Comparison of ENCODE assay signal across 7 mouse cellular contexts in genomic region chr10:81455181-81455895, GRCm38 (mm10). TPM values are rescaled to one million over a fixed set of nuclear protein-coding genes. Genes with fewer than 3 reads are reported as not detected.
DNase-seq lines count a peak whose midpoint lies in the region; ATAC-seq lines count a peak whose summit lies in the region.

Gene Nfic (minus strand): TSS chr10:81455635.

- no peak for ATAC-seq in neural tube, embryonic 11.5 days (ENCODE audit: insufficient read depth, low FRiP score, low TSS enrichment)
- no peak for ATAC-seq in common myeloid progenitor, adult 5-6 weeks (replicated peaks; ENCODE audit: low read depth, poor library complexity, severe bottlenecking)
- no peak for ATAC-seq in intestine, embryonic 15.5 days
- ATAC-seq in midbrain, embryonic 15.5 days (replicated peaks) = no peak

- H3K27ac ChIP-seq in neural tube, embryonic 11.5 days (ENCODE audit: low read depth, low read length) = no peak within 1 kb of the TSS
- H3K27ac ChIP-seq in intestine, embryonic 15.5 days = no peak within 1 kb of the TSS
- no peak within 1 kb of the TSS for H3K27ac ChIP-seq in midbrain, embryonic 15.5 days

- 60% methylated on average over 28 of the region's 28 CpGs for WGBS in neural tube, embryonic 11.5 days
- 59% methylated on average over 28 of the region's 28 CpGs for WGBS in intestine, embryonic 15.5 days
- WGBS in midbrain, embryonic 15.5 days = 65% methylated on average over 28 of the region's 28 CpGs

- no peaks in the 10 kb centered on the region for H3K36me3 ChIP-seq in neural tube, embryonic 11.5 days (ENCODE audit: control insufficient read depth, insufficient read depth, low read length)
- no peaks in the 10 kb centered on the region for H3K36me3 ChIP-seq in intestine, embryonic 15.5 days
- no peaks in the 10 kb centered on the region for H3K36me3 ChIP-seq in midbrain, embryonic 15.5 days (replicated peaks)

- H3K9ac ChIP-seq in neural tube, embryonic 11.5 days (ENCODE audit: low read length) = no peak within 1 kb of the TSS
- H3K9ac ChIP-seq in intestine, embryonic 15.5 days = no peak within 1 kb of the TSS
- no peak within 1 kb of the TSS for H3K9ac ChIP-seq in midbrain, embryonic 15.5 days

- H3K4me1 ChIP-seq in neural tube, embryonic 11.5 days (ENCODE audit: control insufficient read depth, insufficient read depth, low read length) = no peaks in the 10 kb centered on the region
- peaks cover 7% of the 10 kb centered on the region; the same call in 1 of the 2 replicates for H3K4me1 ChIP-seq in intestine, embryonic 15.5 days (replicated peaks)
- no peaks in the 10 kb centered on the region for H3K4me1 ChIP-seq in midbrain, embryonic 15.5 days

- no peak within 1 kb of the TSS for H3K4me3 ChIP-seq in neural tube, embryonic 11.5 days (ENCODE audit: low read depth, low read length)
- no peak within 1 kb of the TSS for H3K4me3 ChIP-seq in intestine, embryonic 15.5 days (replicated peaks)
- H3K4me3 ChIP-seq in midbrain, embryonic 15.5 days = no peak within 1 kb of the TSS

- H3K27me3 ChIP-seq in neural tube, embryonic 11.5 days (ENCODE audit: control insufficient read depth, insufficient read depth, low read length) = peaks cover 75% of the 10 kb centered on the region
- H3K27me3 ChIP-seq in intestine, embryonic 15.5 days (replicated peaks) = peaks cover 85% of the 10 kb centered on the region
- peaks cover 68% of the 10 kb centered on the region for H3K27me3 ChIP-seq in midbrain, embryonic 15.5 days (replicated peaks)

- no peak for DNase-seq in neural tube, embryonic 11.5 days (ENCODE audit: low spot score)
- DNase-seq in neural tube, embryonic 10.5 days (ENCODE audit: extremely low spot score, low spot score) = no peak
- DNase-seq in gonadal fat pad, adult 2 months (ENCODE audit: low read depth) = no peak
- DNase-seq in embryo, embryonic 9.5 days (ENCODE audit: extremely low spot score) = no peak

- no peaks in the 10 kb centered on the region for H3K9me3 ChIP-seq in neural tube, embryonic 11.5 days (ENCODE audit: control insufficient read depth, low read length)
- H3K9me3 ChIP-seq in intestine, embryonic 15.5 days = no peaks in the 10 kb centered on the region
- H3K9me3 ChIP-seq in midbrain, embryonic 15.5 days = no peaks in the 10 kb centered on the region

- H3K4me2 ChIP-seq in neural tube, embryonic 11.5 days (ENCODE audit: low read depth) = no peak within 1 kb of the TSS
- no peak within 1 kb of the TSS for H3K4me2 ChIP-seq in intestine, embryonic 15.5 days (replicated peaks)
- no peak within 1 kb of the TSS for H3K4me2 ChIP-seq in midbrain, embryonic 15.5 days

RNA-seq across cellular contexts. Expression of gene Nfic, which starts in this region (rescaled TPM):
- polyA plus RNA-seq in neural tube, embryonic 11.5 days (2014; fragmentation: Nextera tagmentation; extraction: Ambion mirVana) = 16.8 TPM in 2 replicates
- 13.7 and 18.2 TPM in 2 replicates for total RNA-seq in common myeloid progenitor, adult 5-6 weeks (2017)
- polyA plus RNA-seq in gonadal fat pad, adult 2 months (2012; rRNA removed) = 33.6 and 61.6 TPM in 2 replicates
- 52.8 and 56.0 TPM in 2 replicates for polyA plus RNA-seq in intestine, embryonic 15.5 days (2015; fragmentation: Nextera tagmentation; extraction: Ambion mirVana)
- polyA plus RNA-seq in midbrain, embryonic 15.5 days (2015; fragmentation: Nextera tagmentation; extraction: Ambion mirVana) = 18.1 and 22.8 TPM in 2 replicates
